Mouse (Mus musculus) small intestine, adult 10 weeks (tissue): ENCODE results near the gene Zfp523. TPM values are rescaled to one million over a fixed set of nuclear protein-coding genes. Genes with fewer than 3 reads are reported as not detected.

Source experiments
- polyA plus RNA-seq: library from polyadenylated mRNA; stranded (reverse); fragments of 350-450 nt; fragmentation: Illumina TruSeq; extraction: RNeasy Lipid Tissue Mini Kit (QIAGEN cat#74804); gene quantifications from one replicate; pipeline ENCODE4 v1.2.3, GENCODE M21; 2014; ENCODE audit warnings: low replicate concordance

Zfp523 gene
- polyA plus RNA-seq: 0.22 TPM

DNA sequence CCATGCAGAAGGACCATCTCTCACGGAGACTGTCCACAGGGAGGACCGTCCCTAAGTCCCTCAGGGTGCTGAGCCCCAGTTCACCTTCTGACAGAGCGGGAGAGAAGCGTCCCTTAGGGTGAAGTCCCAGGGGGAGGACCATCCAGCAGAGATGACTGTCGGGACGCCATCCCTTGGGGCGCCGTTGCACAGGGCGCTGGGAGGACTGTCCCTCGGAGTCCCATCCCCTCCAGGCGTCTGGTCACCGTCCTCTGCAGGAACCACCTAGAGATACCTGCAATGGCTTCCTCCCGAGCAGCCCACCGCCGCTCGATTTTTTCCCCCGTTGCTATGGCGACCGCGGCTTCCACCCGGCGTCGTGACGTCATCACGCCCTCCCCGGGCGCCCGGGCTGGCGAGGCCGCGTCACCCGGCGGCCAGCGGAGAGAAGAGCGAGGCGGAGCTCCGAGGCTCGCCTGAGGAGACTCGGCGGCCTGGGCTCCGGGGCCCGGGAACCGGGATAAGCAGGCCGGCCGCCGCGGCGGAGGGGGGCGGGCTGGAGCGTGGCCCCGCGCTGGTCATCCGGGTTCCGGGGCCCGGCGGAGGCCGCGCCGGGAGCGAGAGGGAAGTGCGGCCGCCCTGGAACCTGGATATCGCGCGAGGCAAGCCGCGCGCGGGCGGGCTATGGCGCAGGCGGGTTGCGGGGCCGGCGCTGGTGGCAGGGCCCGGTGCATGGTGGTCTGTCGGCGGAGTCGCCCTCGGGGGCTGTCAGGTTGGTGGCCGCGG, at the start of gene Zfp523:
Zfp523 (plus strand) TSS at position 355 of the 765 bp plus-strand sequence.

GRCm38 (mm10) chr17:28141771-28142699, 34.9 kb upstream of the Zfp523 start, which contains the start of gene Scube3:
TSS of gene Scube3 (plus strand) at chr17:28142141.

DNA sequence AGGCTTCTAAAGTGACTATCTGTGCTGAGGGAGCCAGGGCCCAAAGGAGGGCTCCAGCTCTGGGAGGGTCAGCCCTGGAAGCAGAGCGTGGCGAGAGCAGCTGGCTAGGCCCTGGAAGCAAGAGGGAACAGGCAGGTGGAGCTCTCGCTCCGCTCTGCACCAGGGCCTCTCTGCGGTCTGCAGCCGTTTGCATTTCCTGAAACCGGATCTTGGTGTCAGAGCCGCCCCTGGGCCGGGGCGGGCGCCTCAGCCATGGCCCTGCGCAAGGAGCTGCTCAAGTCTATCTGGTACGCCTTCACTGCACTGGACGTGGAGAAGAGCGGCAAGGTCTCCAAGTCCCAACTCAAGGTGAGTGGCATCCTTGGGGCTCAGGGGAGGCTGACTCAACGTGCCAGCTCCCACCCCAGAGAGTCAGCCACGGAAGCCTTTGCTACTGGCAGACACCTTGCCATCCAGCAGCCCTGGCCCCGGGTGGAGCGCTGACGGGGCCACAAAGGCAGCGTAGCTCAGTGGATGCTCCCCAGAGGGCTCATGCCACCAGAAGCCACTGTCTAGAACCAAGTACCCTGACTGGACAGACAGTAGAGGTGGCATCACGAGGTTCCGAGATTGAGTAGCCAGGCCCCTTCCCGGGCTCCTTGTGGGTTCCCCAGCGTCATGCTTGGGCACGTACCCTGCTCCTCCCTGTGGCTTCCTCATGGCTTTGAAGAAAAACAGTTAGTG, 30.8 kb downstream of the Zfp523 start, which contains the start of gene Def6:
Def6 (plus strand) TSS at position 188 of the 723 bp plus-strand sequence.

GRCm38 (mm10) chr17:28232475-28233060, 55.6 kb downstream of the Zfp523 start, which contains the start of gene Ppard:
TSS of gene Ppard (plus strand) at chr17:28232700.

Other genes with a start within 250 kb of the Zfp523 start
- not detected for gene Tcp11, start 96.5 kb upstream of the Zfp523 start, polyA plus RNA-seq
- 0.15 TPM for gene Scube3, start 35.0 kb upstream of the Zfp523 start, polyA plus RNA-seq
- gene Def6, start 30.6 kb downstream of the Zfp523 start, polyA plus RNA-seq: not detected
- 3.7 TPM for gene Ppard, start 55.6 kb downstream of the Zfp523 start, polyA plus RNA-seq
- gene Fance, start 136.4 kb downstream of the Zfp523 start, polyA plus RNA-seq: not detected
- 55.5 TPM for gene Rpl10a, start 151.3 kb downstream of the Zfp523 start, polyA plus RNA-seq
- gene Tead3, start 173.7 kb downstream of the Zfp523 start, polyA plus RNA-seq: 0.41 TPM
- gene Tulp1, start 188.1 kb downstream of the Zfp523 start, polyA plus RNA-seq: not detected